Mouse (Mus musculus): ENCODE measurements around the gene Proser2. TPM values are rescaled to one million over a fixed set of nuclear protein-coding genes. Genes with fewer than 3 reads are reported as not detected.

The Proser2 gene
- total RNA-seq, 2 experiments from 2014 or later = 20.2 to 24.3 TPM

DNA sequence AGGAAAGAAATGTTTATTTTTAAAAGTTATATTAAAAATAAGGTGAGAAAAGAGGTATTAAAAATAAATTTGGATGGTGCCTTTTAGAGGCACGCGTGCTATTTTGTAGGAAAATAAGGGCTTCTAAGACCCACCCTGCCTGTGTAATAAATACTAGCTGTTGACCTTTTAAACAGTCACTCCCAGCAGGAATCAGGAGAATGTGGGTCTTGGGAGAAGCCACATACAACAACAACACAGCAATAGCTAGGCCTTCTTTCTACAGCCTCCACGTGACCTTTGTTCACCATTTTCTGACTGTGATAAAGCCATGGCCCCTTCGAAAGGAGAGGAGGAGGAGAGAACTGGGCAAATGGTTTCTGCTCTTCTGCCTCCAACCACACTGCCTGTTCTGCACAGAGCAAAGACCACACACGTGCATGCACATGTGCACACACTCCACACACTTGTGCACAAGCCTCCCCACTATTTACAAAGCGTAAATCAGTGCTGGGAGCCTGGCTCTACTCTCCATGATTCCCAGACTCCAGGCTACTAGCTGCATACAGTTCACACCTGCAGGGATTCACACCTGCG, 57.2 kb downstream of the Proser2 start:
- no peak for DNase-seq

DNA sequence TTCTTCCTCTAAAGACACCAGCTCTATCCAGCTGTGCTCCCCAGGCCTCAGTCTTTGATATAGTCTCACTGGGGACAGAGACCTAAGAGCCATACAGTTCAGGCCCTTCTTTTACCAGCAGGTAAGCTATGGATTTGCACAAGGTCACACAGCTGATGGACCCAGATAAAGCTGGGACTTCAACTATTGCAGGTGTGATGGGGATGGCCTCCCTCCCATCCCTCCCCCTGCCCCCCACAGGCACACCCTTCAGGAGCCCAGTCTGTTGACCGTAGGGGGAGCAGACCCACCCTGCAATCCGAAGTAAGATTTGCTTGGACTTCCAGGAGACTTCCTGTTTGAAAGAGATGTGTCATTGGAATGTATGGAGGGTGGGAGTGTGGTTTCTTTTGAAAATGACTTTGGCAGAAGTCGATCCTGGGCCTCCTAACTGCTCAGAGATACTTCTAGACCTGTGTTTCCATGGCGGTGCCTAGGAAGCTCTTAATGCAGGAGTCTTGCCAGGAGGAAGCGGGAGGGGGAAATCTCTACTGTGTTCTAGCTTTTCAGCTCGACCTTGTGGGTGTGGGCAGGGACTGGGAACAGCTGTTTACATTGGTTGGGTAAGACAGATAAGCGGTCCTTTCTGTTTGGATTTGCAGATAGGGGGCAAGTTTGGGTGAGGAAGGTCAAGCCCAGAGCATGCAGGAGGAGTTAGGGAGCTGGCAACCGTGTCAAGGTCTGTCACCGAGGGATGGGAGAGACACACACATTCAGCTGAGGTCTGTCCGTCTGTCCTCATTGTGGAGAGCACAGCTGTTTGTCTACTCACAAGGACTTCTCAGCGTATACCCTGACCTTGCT, 58.2 kb downstream of the Proser2 start:
- DNase-seq = peak; percentile 41 to 53

GRCm38 (mm10) chr2:6070925-6071324, 59.1 kb downstream of the Proser2 start:
- no peak for DNase-seq

DNA sequence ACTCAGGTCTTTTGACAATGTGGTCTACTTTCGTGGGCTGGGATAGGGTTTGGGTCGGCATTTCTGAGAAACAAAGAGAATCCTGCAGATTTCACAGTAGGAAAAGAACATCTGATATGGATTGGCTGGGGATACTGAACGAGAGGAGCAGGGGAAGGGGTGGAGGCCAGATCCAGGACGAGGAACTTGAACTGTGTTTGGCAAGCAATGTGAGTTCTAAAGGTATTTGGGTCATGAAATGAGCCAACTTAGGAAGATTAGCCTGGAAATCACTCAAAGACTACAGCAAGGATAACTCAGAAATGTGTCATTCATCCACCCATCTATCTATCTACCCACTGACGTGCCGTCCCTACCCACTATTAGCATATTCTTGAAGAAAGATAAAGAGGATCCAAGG, 62.7 kb downstream of the Proser2 start:
- DNase-seq = no peak

DNA sequence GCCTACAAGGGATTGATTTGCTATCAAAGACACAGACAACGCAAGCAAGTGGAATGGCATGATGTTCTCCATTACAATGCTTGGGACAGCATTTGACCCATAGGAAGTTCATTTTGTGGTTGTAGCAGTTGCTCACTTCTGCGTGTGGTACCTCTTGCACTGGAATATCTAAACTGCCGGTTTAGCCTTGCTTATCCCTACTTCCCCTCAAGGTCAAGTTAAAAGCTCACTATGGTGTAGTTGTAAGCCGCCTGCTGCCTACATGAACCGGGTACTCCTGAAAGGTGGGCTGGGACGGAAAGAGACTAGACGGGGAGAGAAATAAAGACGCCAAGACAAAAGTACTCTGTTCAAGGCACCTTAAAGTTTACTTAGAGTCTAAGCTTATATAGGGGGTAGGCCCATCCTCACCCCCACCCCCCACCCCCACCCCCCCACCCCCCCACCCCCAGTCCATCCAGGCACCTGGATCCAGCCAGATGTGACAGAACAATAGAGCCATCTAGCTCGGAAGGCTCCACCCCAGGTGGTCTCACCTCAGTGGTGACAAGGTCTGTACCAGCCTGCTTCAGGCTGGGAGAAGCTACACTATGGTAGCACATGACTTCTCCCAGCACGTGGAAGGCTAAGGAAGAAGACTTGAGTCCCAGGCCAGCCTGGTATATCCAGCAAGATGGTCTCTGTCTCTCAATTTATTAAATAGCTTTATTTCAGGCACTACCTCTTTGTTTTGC, 69.8 kb downstream of the Proser2 start:
- DNase-seq = no peak

- no peak for DNase-seq
Observed at GRCm38 (mm10) chr2:6059291-6059690, 70.7 kb downstream of the Proser2 start.

DNA sequence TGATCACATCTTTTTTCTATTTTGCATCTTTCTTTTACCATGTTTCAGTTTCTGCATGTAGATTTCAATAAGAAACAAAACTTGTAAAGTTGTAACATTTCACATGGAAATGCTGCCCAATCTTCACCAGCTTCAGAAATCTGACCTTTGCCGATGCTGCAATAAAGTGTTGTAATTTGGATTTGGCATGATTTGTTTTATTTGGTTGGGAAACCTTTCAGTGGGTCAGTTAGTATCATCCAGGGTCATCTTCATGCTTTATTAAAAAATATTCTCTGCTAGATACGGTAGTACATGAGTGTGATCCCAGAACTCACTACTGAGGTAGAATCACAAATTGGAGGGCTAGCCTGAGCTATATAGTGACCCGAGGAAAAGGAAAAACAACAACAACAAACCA, 73.5 kb downstream of the Proser2 start:
- no peak for DNase-seq

GRCm38 (mm10) chr2:6055466-6055865, 74.5 kb downstream of the Proser2 start:
- no peak for DNase-seq

DNA sequence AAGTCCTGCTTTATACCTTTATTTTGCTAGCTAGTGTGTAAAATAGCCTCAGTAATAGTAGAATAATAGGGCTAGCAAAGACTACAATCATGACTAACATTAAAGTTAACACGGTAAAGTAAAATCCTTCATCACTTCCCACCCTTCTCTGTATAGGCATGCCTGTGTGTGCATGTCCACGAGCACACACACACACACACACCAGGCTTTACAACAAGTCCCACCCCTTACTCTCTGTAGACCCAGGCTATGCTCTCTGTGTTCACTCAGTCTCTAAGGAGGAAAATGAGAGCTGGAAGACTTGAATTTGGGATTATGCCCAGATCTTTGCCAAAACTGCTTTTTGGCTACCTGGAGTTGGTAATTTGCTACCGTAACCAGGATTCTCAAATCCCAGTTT, 81.0 kb downstream of the Proser2 start:
- no peak for DNase-seq

- no peak for DNase-seq
Observed at GRCm38 (mm10) chr2:6048570-6048969, 81.4 kb downstream of the Proser2 start.

Other genes starting within 250 kb of the Proser2 start
- 10 to 100 TPM; 10.2 to 11.0 TPM for gene Sec61a2, start 234.8 kb downstream of the Proser2 start, total RNA-seq (2021)
- 1 to 10 TPM; 4.2 to 5.1 TPM for gene Dhtkd1, start 187.4 kb downstream of the Proser2 start, total RNA-seq (2021)
- 10 to 100 TPM; 19.4 to 20.5 TPM for gene Upf2, start 178.7 kb downstream of the Proser2 start, total RNA-seq (2021)
- 10 to 100 TPM; 30.8 to 32.2 TPM for gene Echdc3, start 82.8 kb upstream of the Proser2 start, total RNA-seq (2021)
- 1 to 10 TPM; 6.2 to 6.6 TPM for gene Usp6nl, start 192.5 kb upstream of the Proser2 start, total RNA-seq (2021)

Data from heart, adult 18-20 months (tissue).